Mouse (Mus musculus): ENCODE data around the gene Gapdhs.
"Not testable (repeated sequence)": the region's sequence is repeated elsewhere in the genome, so short reads cannot be mapped to it uniquely, and the experiment has no call there.

The Gapdhs gene

DNA sequence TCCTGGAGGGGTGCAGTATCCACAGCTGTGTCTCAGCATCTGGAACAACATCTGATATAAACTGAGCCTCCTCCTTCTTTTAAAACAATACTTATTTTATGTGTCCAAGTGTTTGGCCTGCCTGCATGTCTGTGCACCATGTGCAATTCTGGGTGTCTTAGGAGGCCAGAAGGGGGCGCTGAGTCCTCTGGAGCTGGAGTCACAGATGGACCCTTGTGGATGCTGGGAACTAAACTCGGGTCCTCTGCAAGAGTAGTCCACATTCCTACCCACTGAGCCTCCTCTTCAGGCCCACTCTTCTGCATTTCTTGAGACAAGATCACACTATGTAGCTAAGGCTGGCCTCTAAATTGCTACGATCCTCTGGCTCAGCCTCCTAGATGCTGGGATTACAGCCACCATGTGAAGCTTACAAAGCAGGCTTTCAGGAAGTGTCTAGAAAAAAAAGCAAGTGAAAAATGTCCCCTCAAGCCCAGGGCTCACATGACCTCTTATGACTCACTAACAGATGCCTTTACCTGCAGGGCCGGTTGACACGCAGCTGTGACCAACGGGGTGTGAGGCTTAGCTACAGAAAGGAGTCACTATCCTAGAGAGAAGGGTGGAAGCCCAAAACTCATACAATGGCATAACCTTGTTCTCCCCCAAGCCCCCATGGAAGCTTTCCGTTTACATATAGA is 4.2 kb upstream of the Gapdhs start:
- in situ Hi-C loops (cut with MboI, MseI), result no loop called here

DNA sequence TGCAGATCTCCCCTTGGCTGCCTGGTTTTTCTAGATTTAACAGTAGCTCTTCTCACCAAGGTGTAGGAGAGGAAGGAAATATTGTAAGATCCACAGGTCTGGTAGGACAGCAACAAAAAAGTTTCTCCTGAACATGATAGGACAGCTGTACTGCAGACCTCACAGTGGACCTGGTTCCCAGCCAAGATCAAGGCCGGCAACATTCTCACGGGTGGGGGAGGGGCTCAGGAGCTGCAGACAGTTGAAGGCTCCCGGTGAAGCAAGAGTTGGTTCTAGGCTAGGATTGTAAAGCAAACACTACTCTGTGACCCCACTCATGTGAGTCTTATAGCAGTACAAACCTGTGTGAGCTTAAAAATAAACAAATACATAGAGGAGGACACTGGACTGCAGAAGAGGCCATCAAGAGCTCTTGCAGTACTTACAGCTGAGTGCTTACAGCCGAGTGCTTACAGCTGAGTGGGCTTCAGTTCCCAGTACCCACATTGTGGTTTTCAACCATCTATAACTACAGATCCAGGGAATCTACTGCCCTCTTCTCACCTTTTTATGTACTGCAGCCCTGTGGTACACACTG is 629 bp upstream of the Gapdhs start:
- in situ Hi-C loops (cut with MboI, MseI), result no loop called here

DNA sequence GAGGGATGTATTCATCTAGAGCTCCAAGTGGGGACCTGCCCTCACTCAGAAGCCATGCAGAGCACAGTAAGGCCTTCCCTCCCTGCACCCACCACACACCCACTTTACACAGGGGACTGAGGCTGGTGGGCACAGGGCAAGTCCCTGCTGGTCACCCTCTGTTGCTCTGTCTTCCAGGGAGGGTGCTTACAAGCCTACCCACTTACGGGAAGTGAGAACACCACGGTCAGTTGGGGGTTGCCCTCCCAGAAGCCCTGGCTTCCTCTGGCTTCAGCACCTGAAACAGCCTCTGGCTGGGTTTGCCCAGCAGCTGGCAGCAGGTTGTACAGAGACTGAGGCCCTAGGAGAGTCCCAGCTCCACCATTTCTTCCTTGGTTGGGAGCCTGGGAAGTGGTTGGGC is 911 bp downstream of the Gapdhs start:
- in situ Hi-C loops (cut with MboI, MseI), result not testable (repeated sequence)

DNA sequence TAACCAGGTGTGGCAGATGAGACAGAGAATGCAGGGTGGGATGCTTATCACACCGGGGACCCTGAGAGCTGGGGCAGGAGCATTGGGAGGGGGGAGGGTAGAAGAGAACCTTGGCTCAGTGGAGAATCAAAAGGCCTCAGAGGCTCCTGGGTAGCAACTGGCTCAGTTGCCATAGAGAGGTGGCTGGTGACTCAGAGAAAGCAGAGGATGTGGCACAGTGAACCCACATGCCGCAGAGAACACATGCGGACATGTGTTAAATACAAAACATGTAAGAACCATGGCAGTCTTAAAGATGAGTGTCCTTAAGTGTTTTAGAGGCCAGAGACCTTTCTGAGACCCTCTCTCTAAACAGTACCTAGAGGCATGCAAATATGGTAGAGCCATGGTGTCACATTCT is 7.3 kb downstream of the Gapdhs start:
- in situ Hi-C loops (cut with MboI, MseI), result no loop called here

DNA sequence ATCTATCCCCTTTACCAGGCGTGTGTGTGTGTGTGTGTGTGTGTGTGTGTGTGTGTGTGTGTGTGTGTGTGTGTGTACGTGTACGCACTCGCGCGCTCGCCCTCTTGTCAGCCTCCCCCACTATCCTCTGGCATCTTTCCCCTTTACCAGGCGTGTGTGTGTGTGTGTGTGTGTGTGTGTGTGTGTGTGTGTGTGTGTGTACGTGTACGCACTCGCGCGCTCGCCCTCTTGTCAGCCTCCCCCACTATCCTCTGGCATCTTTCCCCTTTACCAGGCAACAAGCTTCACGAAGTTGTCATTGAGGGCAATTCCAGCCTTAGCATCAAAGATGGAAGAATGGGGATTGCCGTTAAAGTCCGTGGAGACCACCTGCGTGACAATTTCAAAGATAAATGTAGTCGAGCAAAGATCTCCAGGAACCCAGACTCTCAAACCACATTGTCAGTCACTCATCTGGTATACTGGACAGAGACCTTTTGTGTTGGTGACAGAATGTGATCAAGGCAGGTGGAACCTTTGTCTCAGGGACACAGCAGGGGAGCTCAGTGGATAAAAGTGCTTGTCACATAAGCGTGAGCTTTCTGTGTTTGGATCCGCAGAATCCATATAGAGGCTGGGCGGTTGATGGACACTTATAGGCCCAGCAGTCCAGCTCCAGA is 13.3 kb downstream of the Gapdhs start:
- in situ Hi-C loops (cut with MboI, MseI), result not testable (repeated sequence)

DNA sequence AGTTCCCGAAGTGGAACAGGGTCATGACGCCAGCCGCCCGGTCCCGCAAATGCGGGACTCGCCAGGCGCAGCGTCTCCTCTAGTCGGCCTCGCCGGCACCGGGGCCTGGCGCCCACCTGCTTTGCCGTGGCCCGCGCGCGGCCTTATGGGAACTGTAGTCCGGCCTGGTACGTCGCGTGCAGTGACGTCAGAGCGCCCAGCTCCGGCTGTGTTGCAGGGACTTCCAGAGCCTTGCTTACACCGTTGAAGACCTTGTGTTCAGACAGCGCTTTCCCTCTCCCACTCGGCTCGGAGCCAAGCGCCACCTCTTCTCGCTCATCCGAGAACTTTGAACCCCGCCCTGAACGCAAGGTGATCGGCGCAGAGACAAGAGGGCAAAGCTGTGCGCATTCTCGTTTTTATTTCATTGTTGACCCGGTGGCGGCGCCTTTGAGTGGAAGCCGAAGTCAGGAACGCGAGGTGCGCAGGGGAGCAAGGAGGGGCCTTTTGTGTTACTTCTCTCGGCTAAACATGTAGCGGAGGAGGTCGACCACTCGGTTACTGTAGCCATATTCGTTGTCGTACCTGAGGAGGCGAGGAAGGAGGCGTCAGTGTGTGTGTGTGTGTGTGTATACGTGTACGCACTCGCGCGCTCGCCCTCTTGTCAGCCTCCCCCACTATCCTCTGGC is 14.0 kb downstream of the Gapdhs start, which contains the start of gene Tmem147:
Tmem147 (minus strand) TSS at position 145 of the 668 bp plus-strand sequence.
- in situ Hi-C loops (cut with MboI, MseI), result no loop called here

DNA sequence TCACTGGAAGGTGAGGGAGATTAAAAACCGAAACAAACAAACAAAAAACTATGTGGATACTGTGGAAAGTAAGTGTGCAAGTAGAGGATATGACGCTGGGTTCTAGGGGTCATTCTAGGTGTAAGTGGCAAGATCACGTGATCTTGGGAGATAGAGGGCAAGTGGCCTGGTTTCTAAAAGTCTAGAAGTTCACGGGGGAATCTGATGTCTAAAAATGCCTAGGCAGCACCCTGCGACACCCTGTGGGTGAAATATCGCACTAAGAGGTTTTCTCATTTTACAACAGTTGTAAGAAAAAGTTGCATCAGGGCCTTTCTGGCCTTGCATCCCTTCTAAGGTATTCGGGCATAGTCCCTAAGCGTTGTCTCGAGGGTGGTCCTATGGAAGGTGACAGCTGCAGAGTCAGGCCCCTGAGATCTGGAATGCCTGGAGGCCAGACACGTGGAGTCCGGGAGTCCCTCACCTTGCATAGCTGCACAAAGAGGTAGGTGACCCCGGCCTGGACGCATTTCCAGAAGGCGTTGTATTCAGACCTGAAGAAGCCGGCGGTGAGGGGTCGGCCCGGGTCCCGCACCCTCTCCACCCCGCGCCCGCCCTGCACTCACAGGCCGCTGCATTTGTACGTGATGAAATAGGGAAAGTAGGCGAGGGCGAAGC is 14.6 kb downstream of the Gapdhs start:
- in situ Hi-C loops (cut with MboI, MseI), result no loop called here

DNA sequence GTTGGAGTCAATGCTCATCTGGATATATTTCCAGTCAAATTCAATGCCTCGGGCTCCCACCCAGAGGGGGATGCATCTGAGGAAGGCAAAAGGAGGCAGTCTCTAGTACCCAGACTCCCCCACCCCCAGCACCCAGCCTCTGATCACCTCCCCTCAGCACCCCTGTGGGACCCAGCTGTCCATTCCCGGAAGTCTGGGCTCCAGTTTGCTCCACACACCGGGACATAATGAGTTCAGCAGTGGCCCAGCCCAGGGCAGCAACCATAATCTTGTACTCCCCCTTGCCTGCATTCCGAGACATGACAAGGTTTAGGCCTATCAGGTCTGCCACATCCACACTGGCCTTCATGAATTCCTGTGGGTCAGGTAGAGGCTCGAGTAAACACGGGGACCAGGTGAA is 15.3 kb downstream of the Gapdhs start:
- in situ Hi-C loops (cut with MboI, MseI), result no loop called here

DNA sequence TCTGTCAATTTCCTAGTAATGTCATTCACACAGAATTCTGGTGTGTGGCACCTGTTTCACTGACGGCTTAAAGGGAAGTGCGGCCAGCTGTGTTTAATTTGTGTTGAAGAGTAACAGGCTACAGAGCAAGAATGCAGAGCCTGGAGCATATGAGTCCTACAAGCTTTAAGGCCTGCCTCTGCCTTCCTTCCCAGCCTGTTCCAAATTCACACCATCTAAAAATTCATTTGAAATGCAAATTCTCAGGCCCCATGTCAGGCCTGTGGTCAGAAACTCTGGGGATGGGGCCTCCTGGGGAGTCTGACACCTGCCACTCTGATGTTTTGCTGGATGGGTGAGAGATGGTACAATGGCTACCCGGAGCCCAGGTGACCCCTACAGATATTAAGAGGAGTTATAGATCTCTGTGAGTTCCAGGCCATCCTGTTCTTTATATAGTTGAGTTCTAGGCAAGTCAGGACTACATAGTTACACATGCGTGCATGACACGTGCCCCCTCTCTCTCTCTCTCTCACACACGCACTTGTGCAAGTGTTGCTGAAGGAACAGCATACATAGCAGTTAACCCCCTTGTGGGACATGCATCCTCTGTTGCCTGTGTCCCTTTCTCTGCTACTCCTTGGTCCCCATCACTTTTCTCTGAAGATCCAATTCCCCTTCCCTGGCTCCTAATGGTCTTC is 20.1 kb downstream of the Gapdhs start:
- in situ Hi-C loops (cut with MboI, MseI), result loop anchor here in 1 of 2 experiments (25.0 kb wide), 1 partner anchor 1111 kb away; no protein-coding TSS in a partner anchor

DNA sequence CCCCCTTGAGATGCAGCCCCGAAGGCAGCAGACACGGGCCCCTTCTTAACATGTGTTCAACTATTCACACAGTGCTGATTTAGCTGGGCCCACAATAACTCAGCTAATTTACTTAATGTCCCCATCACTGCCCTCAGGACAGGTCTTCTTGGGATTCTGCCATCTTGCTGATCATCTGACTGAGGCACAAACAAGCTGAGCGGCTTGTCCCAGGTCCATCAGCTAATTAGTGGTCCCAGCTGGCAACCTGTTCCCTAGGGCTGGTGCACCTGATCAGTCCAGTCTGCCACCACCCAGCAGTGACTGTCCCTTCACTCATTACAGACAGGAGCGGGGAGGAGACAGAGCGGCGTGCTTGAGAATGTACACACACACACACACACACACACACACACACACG is 22.2 kb downstream of the Gapdhs start:
- in situ Hi-C loops (cut with MboI, MseI), result loop anchor here in 1 of 2 experiments (25.0 kb wide), 1 partner anchor 1109 kb away; no protein-coding TSS in a partner anchor

DNA sequence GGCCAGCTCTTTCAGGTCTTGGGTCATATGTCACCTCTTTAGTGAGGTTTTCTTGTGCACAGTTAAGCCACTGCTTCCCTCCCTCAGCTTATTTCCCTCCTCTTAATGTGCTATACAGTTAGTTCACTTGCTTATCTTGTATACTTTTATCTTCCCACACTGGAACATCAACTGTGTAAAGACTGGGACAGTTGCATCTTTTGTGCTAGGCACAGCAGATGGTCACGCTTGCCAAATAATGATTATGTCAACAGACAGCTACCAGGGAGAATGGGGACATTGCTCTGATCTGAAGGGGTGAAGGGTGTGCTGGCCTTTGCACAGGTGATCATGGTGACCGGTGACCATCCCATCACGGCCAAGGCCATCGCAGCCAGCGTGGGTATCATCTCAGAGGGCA is 23.8 kb downstream of the Gapdhs start:
- in situ Hi-C loops (cut with MboI, MseI), result loop anchor here in 1 of 2 experiments (25.0 kb wide), 1 partner anchor 1107 kb away; no protein-coding TSS in a partner anchor

DNA sequence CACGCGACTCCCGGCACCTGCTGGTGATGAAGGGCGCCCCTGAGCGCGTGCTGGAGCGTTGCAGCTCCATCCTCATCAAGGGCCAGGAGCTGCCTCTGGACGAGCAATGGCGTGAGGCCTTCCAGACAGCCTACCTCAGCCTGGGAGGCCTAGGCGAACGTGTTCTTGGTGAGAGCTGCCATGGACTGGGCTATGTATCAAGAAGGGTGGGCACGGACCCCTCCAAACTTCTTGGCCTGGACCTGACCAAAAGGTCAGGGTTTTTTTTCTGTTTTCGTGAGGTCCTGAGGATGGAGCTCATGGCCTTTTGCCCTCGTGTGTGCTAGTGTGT is 25.8 kb downstream of the Gapdhs start:
- in situ Hi-C loops (cut with MboI, MseI), result loop anchor here in 1 of 2 experiments (25.0 kb wide), 1 partner anchor 1105 kb away; no protein-coding TSS in a partner anchor

DNA sequence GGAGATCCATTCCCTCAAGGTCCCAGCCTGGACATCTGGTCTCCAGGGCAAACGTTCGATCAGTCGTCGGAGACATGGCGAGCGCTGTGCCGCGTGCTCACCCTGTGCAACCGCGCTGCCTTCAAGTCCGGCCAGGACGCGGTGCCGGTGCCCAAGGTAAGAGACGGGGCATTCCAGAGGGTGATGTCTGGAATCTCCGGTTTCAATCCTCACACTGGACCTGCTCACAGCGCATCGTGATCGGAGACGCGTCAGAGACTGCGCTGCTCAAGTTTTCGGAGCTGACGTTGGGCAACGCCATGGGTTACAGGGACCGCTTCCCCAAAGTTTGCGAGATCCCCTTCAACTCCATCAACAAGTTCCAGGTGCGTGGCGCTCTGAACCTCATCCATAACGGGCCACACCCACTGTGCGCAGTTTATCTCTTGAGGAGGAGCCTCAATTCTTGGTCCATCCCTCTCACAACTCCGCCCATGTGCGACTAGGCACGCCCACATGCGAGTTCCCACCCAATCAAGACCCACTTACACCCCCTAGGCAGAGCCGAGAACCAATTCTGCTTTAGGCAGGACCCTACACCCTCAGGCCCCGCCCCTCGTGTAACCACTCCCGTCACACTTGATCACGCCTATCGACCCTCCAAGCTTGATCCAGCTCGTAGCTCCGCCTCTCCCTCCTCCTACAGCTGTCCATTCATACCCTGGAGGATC is 26.3 kb downstream of the Gapdhs start:
- in situ Hi-C loops (cut with MboI, MseI), result loop anchor here in 1 of 2 experiments (25.0 kb wide), 1 partner anchor 1105 kb away; no protein-coding TSS in a partner anchor

DNA sequence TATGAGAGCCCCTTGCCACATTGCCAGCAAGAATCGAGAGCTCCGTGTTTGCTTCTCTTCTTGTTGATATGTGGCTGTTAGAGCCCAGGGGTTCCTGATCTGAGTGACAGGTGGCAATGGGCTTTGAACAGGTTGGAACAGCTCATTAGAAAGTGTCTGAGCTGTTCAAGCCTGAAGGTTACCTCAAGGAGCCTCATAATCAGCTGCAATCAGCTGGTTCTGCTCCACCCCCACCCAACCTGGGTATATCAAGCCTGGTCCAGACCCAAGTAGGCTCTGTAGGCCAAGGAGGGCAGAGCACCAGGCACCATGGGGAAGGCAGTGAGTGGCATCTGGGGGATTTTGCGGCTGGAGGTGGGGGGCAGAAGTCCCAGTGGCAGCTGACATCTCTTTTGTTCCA is 31.5 kb downstream of the Gapdhs start, which contains the start of gene Atp4a:
Atp4a (plus strand) TSS at position 268 of the 400 bp plus-strand sequence.
- in situ Hi-C loops (cut with MboI, MseI), result loop anchor here in 1 of 2 experiments (25.0 kb wide), 1 partner anchor 1100 kb away; no protein-coding TSS in a partner anchor

DNA sequence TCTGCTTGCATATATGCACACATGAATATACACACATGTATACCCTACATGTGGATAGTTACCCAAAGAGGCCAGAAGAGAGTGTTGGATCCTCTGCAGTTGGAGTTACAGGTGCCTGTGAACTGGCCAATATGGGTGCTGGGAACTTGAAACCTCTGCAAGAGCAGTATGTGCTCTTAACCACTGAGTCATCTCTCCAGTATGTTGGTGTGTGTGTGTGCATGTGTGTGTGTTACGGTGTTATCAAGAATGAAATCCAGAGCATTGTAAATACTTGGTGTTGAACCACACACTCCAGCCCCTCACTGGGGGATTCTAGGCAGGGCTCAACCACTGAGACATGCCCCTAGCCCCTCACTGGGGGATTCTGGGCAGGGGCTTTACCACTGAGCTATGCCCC is 36.0 kb downstream of the Gapdhs start:
- in situ Hi-C loops (cut with MboI, MseI), result loop anchor here in 1 of 2 experiments (25.0 kb wide), 1 partner anchor 1095 kb away; no protein-coding TSS in a partner anchor

DNA sequence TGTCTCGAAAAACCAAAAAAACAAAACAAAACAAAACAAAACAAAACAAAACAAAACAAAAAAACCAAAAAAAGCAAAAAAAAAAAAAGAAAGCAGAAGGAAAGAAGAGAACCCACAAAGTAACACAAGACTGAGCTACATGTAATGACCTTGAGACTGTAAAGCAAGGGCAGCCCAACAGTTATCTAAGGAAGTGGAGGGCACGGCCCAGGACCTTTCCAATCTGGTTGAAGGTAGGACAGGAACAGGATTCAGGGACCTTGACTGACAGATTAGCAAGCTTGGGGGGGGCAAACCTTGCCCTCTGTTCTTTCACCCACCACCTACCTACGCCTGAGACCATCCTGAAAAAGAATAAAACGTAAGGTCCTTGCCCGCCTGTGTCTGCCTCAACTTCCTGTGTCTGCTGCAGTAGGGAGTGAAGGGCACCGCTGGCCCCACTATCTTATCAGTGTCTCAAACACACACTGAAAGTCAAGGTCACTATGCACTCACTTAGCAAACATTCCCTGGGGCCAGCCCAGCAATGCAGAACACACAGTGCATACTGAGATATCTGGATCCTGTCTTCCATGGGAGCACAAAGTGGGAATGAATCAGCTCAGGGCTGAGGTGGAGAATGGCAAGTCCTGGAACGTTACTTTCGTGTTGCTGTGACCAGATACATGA is 37.1 kb downstream of the Gapdhs start:
- in situ Hi-C loops (cut with MboI, MseI), result loop anchor here in 1 of 2 experiments (25.0 kb wide), 1 partner anchor 1094 kb away; no protein-coding TSS in a partner anchor

DNA sequence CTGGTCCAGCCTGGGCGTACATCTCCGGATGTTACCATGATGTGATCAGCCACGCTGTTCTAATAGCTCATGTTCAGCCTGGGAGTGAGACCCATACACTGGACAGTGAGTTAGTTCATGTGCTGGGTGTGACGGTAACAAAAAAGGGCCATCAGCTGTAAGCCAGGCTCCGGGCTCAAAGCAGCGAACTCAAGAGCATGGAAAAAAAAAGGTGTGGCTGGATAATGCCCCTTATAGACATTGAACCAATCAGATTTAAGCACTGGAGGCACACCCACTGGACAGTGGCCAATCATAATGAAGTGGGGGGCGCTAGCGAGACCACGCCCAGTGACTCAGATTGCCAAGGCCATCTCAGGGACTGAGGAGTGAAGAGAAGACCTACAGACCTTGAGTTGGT is 44.9 kb downstream of the Gapdhs start, which contains the start of gene 2200002J24Rik:
2200002J24Rik (plus strand) TSS at position 338 of the 400 bp plus-strand sequence.
- in situ Hi-C loops (cut with MboI, MseI), result no loop called here

DNA sequence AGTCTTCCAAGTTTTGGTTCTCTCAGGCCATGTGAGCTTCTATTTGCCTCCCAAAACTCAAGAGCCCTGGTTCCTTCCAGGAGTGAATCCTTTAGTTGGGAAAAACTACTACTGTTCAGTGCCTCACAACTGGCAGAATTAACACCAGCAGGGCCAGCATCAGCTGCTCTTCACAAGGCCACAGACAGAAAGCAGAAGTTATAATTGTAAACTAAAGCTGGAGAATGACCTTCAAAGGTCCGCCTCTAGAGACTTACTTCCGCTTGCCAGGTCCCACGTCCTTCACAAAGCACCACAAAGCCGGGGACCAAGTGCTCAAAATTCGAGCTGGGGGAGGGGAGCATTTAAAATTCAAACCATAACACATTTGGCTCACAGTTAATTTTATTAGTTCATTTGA is 45.4 kb downstream of the Gapdhs start:
- in situ Hi-C loops (cut with MboI, MseI), result no loop called here

DNA sequence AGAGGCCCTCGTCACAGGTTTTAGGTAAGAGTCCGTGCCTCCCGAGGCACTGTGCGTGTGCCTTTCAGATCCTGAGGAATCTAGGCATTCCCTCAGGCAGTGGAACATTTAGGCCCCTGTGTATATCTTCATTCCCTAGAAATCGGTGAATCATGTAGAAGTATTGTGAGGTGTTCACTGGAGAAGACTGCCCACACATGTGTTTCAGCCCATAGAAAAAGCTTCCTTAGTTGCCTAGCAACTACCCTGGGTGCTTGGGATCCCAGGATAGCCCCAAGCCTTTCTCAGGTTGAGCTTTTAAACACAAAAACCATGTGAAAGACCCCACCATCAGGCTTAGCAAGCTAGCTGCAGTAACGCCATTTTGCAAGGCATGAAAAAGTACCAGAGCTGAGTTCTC is 55.2 kb downstream of the Gapdhs start:
- in situ Hi-C loops (cut with MboI, MseI), result loop anchor here (10.0 kb wide), 2 partner anchors 166 to 1074 kb away; partner anchors contain the start of gene Ffar3 (in 1 of the 2)

All from T-helper 17 cell (primary cell).